In genomic region chr5:111200915-111201610, GRCm38 (mm10) we compare ENCODE assay signal across 8 mouse cellular contexts.
DNase-seq lines count a peak whose midpoint lies in the region; ATAC-seq lines count a peak whose summit lies in the region.

No protein-coding gene starts in this region.

- peak; percentile 63 for DNase-seq in testis, postnatal 10 days (ENCODE audit: low spot score)
- no peak for DNase-seq in testis, postnatal 14 days (ENCODE audit: low spot score)
- peak; percentile 89 to 90 for DNase-seq in cerebellum, postnatal 25 days
- DNase-seq in gastrocnemius, postnatal 14 days, result peak; percentile 79
- DNase-seq in layer of hippocampus, postnatal 36 days, result peak; percentile 35 to 50
- peak; percentile 79 for DNase-seq in midbrain, embryonic 14.5 days
- no peak for DNase-seq in liver, embryonic 11.5 days (ENCODE audit: low spot score)
- no peak for DNase-seq in ovary, adult 18-20 months (ENCODE audit: low spot score)

- 23% methylated on average over 16 of the region's 16 CpGs for WGBS in midbrain, embryonic 14.5 days
- 68% methylated on average over 16 of the region's 16 CpGs for WGBS in liver, embryonic 11.5 days

- H3K9me3 ChIP-seq in midbrain, embryonic 14.5 days (ENCODE audit: control insufficient read depth, low read length), result no peaks in the 10 kb centered on the region
- no peaks in the 10 kb centered on the region for H3K9me3 ChIP-seq in liver, embryonic 11.5 days (ENCODE audit: control insufficient read depth, low read length)

- no peak overlapping the region for H3K4me3 ChIP-seq in midbrain, embryonic 14.5 days (replicated peaks; ENCODE audit: low read depth, low read length)
- H3K4me3 ChIP-seq in liver, embryonic 11.5 days (ENCODE audit: low read depth, low read length), result no peak overlapping the region

- no peaks in the 10 kb centered on the region for H3K36me3 ChIP-seq in midbrain, embryonic 14.5 days (ENCODE audit: control insufficient read depth, insufficient read depth, low read length)
- H3K36me3 ChIP-seq in liver, embryonic 11.5 days (ENCODE audit: control insufficient read depth, insufficient read depth, low read length), result no peaks in the 10 kb centered on the region

- H3K27me3 ChIP-seq in midbrain, embryonic 14.5 days (ENCODE audit: control insufficient read depth, insufficient read depth, low read length), result no peaks in the 10 kb centered on the region
- H3K27me3 ChIP-seq in liver, embryonic 11.5 days (replicated peaks; ENCODE audit: control insufficient read depth, insufficient read depth, low read length), result no peaks in the 10 kb centered on the region

- peak; percentile 64; the same call in 1 of the 2 replicates for ATAC-seq in midbrain, embryonic 14.5 days (ENCODE audit: low FRiP score, low TSS enrichment)
- no peak for ATAC-seq in liver, embryonic 11.5 days (replicated peaks; ENCODE audit: low FRiP score)

- peak overlapping the region; percentile 74 for H3K27ac ChIP-seq in midbrain, embryonic 14.5 days (replicated peaks; ENCODE audit: low read depth, low read length)
- no peak overlapping the region for H3K27ac ChIP-seq in liver, embryonic 11.5 days (ENCODE audit: low read depth, low read length)

- H3K4me2 ChIP-seq in midbrain, embryonic 14.5 days (ENCODE audit: low read length), result no peak overlapping the region; the same call in 1 of the 2 replicates
- H3K4me2 ChIP-seq in liver, embryonic 11.5 days, result no peak overlapping the region

- H3K9ac ChIP-seq in midbrain, embryonic 14.5 days (replicated peaks; ENCODE audit: low read length), result 0 out of 2 replicates have a peak overlapping the region, but pooled peaks have one; percentile 4
- no peak overlapping the region for H3K9ac ChIP-seq in liver, embryonic 11.5 days (ENCODE audit: low read depth, low read length)

- intact Hi-C loops in gastrocnemius, postnatal 14 days (cut with DNase I; ENCODE audit: low total_unique reads), result loop anchor here (10.0 kb wide), 1 partner anchor 54 kb away; no protein-coding TSS in a partner anchor

- H3K4me1 ChIP-seq in midbrain, embryonic 14.5 days (ENCODE audit: control insufficient read depth, insufficient read depth, low read length), result peaks cover 74% of the 10 kb centered on the region
- no peaks in the 10 kb centered on the region for H3K4me1 ChIP-seq in liver, embryonic 11.5 days (replicated peaks; ENCODE audit: control insufficient read depth, insufficient read depth, low read length)

Comparison
In these comparisons a context has a peak if more than half of its experiments do, and no peak if none do; other contexts are left out.
1. DNase-seq: peak in testis, postnatal 10 days (single experiment), cerebellum, postnatal 25 days (2 of 2), gastrocnemius, postnatal 14 days (single experiment), layer of hippocampus, postnatal 36 days (2 of 2) and midbrain, embryonic 14.5 days (single experiment); none in testis, postnatal 14 days (single experiment), liver, embryonic 11.5 days (single experiment) and ovary, adult 18-20 months (single experiment).